Mouse (Mus musculus) embryonic facial prominence, embryonic 11.5 days (tissue): ENCODE results near the gene Rarg. TPM values are rescaled to one million over a fixed set of nuclear protein-coding genes. Genes with fewer than 3 reads are reported as not detected.

Source experiments
- ATAC-seq: fragments of 200-750 bp; cut with Nextera tagmentation; replicated peaks from 2 replicates; pipeline ENCODE4 v1.8.0; 2017; ENCODE audit warnings: low read depth; ENCODE audit not compliant: insufficient number of reproducible peaks, low FRiP score, low TSS enrichment
- DNase-seq: peaks from one replicate; pipeline ENCODE4 v3.0.0-alpha.2; 2015; ENCODE audit warnings: low spot score
- H3K27ac ChIP-seq: fragments of 300-500 bp; sonication (generic); replicated peaks from 2 replicates; pipeline ENCODE4 v1.5.1; 2014; ENCODE audit warnings: mild to moderate bottlenecking, low read depth, low read length, control low read depth
- H3K27me3 ChIP-seq: fragments of 300-500 bp; sonication (generic); 2 replicates; pipeline ENCODE4 v1.6.1; 2014; ENCODE audit warnings: mild to moderate bottlenecking, low read length, moderate library complexity, mixed read lengths; ENCODE audit not compliant: control insufficient read depth, insufficient read depth
- H3K36me3 ChIP-seq: fragments of 300-500 bp; sonication (generic); replicated peaks from 2 replicates; pipeline ENCODE4 v1.6.1; 2014; ENCODE audit warnings: low read depth, mild to moderate bottlenecking, low read length, moderate library complexity, mixed read lengths; ENCODE audit not compliant: control insufficient read depth, insufficient read depth
- H3K4me1 ChIP-seq: fragments of 300-500 bp; sonication (generic); 2 replicates; pipeline ENCODE4 v1.6.1; 2014; ENCODE audit warnings: low read length, mixed read lengths; ENCODE audit not compliant: control insufficient read depth, insufficient read depth
- H3K4me2 ChIP-seq: fragments of 300-500 bp; sonication (generic); 2 replicates; pipeline ENCODE4 v1.6.1; 2014; ENCODE audit warnings: low read depth, mild to moderate bottlenecking, control low read depth, low read length, moderate library complexity
- H3K4me3 ChIP-seq: fragments of 300-500 bp; sonication (generic); 2 replicates; pipeline ENCODE4 v1.5.1; 2014; ENCODE audit warnings: low read depth, low read length, control low read depth
- H3K9ac ChIP-seq: fragments of 300-500 bp; sonication (generic); replicated peaks from 2 replicates; pipeline ENCODE4 v1.6.1; 2014; ENCODE audit warnings: mild to moderate bottlenecking, control low read depth, low read length
- H3K9me3 ChIP-seq: fragments of 300-500 bp; sonication (generic); replicated peaks from 2 replicates; pipeline ENCODE4 v1.6.1; 2016; ENCODE audit warnings: mild to moderate bottlenecking, low read length, inconsistent platforms, mixed read lengths; ENCODE audit not compliant: control insufficient read depth
- WGBS: fragments of 180-500 bp; shearing (Covaris S2); extraction: QIAGEN DNeasy Blood & Tissue Kit; methylation state at CpG from one replicate; pipeline ENCODE4 v1.1.7; 2014; 5-methylcytosine and 5-hydroxymethylcytosine counted together
- polyA plus RNA-seq: library from polyadenylated mRNA; unstranded; fragments of >200 nt; fragmentation: Nextera tagmentation; extraction: Ambion mirVana; gene quantifications from 2 replicates; pipeline ENCODE4 v1.2.1, GENCODE M21; 2014

Rarg gene
- polyA plus RNA-seq, 1 experiment from 2014 or later = 68.1 TPM

DNA sequence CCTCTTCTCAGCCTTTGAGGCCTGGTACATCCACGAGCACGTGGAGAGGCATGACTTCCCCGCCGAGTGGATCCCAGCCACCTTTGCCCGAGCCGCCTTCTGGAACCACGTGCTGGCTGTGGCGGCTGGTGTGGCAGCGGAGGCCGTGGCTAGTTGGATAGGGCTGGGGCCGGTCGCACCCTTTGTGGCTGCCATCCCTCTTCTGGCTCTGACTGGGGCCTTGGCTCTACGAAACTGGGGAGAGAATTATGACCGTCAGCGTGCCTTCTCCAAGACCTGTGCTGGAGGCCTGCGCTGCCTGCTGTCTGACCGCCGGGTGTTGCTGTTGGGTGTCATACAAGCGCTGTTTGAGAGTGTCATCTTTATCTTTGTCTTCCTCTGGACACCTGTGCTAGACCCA is 23.3 kb upstream of the Rarg start:
- Histone ChIP-seq H3K27me3 (no peaks in the 10 kb centered on the region), H3K36me3 (no peaks in the 10 kb centered on the region; the same call in none of the 2 replicates), H3K4me3 (peak overlapping the region; percentile 90), H3K4me2 (no peak overlapping the region; the same call in 1 of the 2 replicates), H3K27ac (no peak overlapping the region), H3K9me3 (no peaks in the 10 kb centered on the region), H3K9ac (no peak overlapping the region), H3K4me1 (peaks cover 6% of the 10 kb centered on the region)
- DNase-seq (no peak), ATAC-seq (no peak)
- 92% methylated on average over 19 of the region's 19 CpGs for WGBS

DNA sequence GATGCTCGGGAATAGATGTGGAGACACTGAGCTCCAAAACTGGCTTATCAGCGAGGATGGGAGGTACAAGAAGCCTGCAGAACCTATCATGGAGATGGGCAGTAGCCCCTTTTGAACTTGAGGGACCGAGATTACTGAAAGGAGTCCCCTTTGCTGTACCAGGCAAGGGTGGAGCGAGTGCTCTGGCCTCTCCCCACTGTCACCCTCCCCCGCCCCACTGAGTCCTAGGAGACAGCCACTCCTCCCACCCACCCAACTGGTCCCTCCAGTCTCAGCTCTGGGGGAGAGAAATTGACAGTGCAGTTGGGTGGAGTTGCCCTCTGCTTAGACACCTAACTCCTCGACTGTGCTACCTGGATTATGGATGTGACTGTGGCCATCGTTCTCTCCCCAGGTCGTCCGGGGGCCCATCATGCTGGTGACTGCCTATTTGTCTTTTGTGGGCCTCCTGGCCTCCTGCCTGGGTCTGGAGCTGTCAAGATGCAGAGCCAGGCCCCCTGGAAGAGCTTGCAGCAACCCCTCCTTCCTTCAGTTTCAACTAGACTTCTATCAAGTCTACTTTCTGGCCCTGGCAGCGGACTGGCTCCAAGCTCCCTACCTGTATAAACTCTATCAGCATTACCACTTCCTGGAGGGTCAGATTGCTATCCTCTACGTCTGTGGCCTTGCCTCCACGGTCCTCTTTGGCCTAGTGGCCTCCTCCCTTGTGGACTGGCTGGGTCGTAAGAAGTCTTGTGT is 22.6 kb upstream of the Rarg start:
- H3K27ac ChIP-seq = peak overlapping the region; percentile 72; the same call in 1 of the 2 replicates
- peak overlapping the region; percentile 90 for H3K4me3 ChIP-seq
- 0 out of 2 replicates have a peak, but pooled peaks have one; percentile 25 for ATAC-seq
- peak overlapping the region; percentile 43 for H3K4me2 ChIP-seq
- 27% methylated on average over 13 of the region's 13 CpGs for WGBS
- DNase-seq = no peak
- no peaks in the 10 kb centered on the region for H3K9me3 ChIP-seq
- no peaks in the 10 kb centered on the region; the same call in none of the 2 replicates for H3K36me3 ChIP-seq
- no peaks in the 10 kb centered on the region for H3K27me3 ChIP-seq
- H3K9ac ChIP-seq = peak overlapping the region; percentile 84
- peaks cover 6% of the 10 kb centered on the region for H3K4me1 ChIP-seq

DNA sequence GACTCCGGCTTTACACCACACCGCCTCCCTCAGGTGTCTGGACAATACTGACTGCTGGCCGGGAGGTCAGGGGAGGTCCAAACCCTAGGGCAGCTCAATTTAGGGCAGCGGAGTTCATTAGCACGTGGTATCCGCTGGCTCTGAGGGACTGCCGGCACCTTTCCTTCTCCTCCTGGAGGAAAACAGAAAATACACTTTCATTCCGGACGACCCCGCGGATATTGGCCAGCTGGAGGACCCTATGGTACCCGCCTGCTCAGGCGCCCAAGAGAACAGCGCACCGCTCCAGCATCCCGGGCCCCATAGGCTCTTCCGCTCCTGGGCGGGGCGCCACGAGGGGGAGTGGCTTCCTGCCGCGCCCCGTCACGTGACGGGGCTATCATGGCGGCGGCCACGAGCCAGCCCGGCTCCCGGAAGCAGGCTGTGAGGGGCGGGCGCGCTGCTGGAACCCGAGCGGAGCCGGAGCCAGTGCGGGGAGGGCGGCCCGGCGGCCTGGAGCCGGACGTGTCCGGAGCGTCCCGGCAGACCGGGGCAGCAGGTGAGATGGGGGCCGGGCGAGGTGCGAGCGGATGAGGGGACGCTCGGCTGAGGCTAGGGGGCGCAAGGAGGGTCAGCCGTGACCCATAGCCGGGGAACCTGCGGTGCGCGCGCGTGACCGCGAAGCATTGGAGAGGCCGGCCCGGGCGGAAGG is 21.9 kb upstream of the Rarg start, which contains the start of gene Mfsd5:
TSS of gene Mfsd5 (plus strand) at position 363 of the 691 bp plus-strand sequence.
- under 1% methylated on average over 65 of the region's 65 CpGs for WGBS
- no peaks in the 10 kb centered on the region for H3K27me3 ChIP-seq
- peak; percentile 95 for ATAC-seq
- peaks cover 6% of the 10 kb centered on the region for H3K4me1 ChIP-seq
- H3K9ac ChIP-seq = peak within 1 kb of the TSS; percentile 84
- DNase-seq = peak; percentile 95
- H3K9me3 ChIP-seq = no peaks in the 10 kb centered on the region
- peak within 1 kb of the TSS; percentile 43 for H3K4me2 ChIP-seq
- H3K4me3 ChIP-seq = peak within 1 kb of the TSS; percentile 90
- peak within 1 kb of the TSS; percentile 76 for H3K27ac ChIP-seq
- no peaks in the 10 kb centered on the region; the same call in none of the 2 replicates for H3K36me3 ChIP-seq

DNA sequence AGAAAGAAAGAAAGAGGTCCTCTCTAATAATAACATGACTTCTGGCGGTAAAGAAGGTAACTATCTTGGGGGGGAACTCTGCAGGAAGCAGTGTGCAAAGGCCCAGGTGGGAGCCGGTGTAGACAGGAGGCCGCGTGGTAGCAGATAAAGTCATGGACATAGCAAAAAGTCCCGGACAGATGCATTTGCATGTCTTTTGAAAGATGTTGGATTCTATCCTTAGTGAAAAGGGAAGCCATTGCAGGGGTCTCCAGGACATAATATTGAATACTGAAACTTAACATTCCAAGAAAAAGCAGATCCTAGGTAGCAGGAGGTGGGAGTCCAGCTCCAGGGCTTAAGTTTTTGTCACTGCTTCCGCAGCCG is 21.4 kb upstream of the Rarg start:
- H3K4me3 ChIP-seq = peak overlapping the region; percentile 90
- peak overlapping the region; percentile 43 for H3K4me2 ChIP-seq
- H3K9ac ChIP-seq = peak overlapping the region; percentile 69
- DNase-seq (no peak), ATAC-seq (no peak; the same call in 1 of the 2 replicates)
- no peaks in the 10 kb centered on the region for H3K27me3 ChIP-seq
- WGBS = 34% methylated on average over 7 of the region's 7 CpGs
- H3K36me3 ChIP-seq = no peaks in the 10 kb centered on the region; the same call in none of the 2 replicates
- peak overlapping the region; percentile 76 for H3K27ac ChIP-seq
- no peaks in the 10 kb centered on the region for H3K9me3 ChIP-seq
- H3K4me1 ChIP-seq = peaks cover 6% of the 10 kb centered on the region

DNA sequence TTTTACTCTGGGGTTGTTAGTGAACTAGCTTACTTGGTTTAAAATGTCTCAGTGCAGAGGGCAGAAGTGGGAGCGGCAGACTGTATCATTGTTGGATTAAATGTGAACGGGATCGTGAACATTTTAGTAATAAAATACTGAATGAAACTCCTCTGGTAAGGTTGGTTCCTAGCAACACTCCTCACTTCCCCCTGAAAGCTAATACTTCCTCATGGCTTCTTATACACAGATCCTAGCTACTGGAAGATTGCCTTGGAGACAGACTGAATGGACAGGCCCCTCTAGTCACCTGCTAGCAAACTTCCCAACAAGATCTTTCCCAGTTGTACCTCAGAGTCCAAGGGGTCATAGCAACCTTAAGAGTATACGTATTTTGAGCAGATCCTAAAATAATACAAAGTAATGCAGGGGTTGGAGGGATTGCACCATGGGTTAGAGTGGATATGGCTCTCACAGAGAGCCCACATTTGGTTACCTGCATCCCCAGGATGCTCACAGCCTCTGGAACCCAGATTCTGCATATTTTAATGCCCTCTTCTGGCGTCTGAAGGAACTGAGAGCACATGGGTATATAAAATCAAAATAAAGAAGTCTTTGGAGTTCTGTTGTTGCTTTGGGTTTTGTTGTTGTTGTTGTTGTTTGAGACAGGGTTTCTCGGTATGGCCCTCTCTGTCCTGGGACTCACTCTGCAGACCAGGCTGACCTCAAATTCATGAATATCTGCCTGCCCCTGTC is 16.8 kb upstream of the Rarg start:
- Histone ChIP-seq H3K9ac (no peak overlapping the region), H3K36me3 (no peaks in the 10 kb centered on the region), H3K27ac (no peak overlapping the region), H3K4me1 (peaks cover 5% of the 10 kb centered on the region), H3K9me3 (no peaks in the 10 kb centered on the region), H3K4me2 (no peak overlapping the region), H3K27me3 (no peaks in the 10 kb centered on the region), H3K4me3 (no peak overlapping the region)
- DNase-seq = no peak
- no peak for ATAC-seq
- WGBS = 74% methylated on average over 6 of the region's 6 CpGs

DNA sequence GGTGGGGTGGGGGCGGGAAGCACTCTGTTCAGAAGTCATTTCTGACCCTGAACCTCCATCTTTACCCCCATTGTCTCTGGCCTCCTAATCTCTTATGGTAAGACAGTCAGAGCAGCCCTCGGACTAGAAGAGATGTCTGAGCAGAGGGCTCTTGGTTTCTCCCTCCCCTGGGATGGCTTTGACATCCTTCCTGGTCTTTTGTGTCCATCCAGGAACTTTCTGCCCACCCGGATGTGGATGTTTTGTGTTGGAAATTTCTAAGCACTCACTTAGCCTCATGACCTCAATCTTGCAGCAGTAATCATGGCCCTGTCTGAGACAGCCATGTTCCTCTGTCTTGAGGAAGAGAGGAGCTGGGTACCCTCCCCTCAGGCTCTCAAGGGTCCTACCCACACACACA is 14.1 kb upstream of the Rarg start:
- Histone ChIP-seq H3K27me3 (no peaks in the 10 kb centered on the region), H3K4me2 (peak overlapping the region; percentile 60; the same call in 1 of the 2 replicates), H3K4me1 (peaks cover 5% of the 10 kb centered on the region), H3K9ac (no peak overlapping the region), H3K9me3 (no peaks in the 10 kb centered on the region), H3K27ac (no peak overlapping the region), H3K36me3 (no peaks in the 10 kb centered on the region), H3K4me3 (no peak overlapping the region)
- 23% methylated on average over 3 of the region's 3 CpGs for WGBS
- DNase-seq (no peak), ATAC-seq (no peak)

DNA sequence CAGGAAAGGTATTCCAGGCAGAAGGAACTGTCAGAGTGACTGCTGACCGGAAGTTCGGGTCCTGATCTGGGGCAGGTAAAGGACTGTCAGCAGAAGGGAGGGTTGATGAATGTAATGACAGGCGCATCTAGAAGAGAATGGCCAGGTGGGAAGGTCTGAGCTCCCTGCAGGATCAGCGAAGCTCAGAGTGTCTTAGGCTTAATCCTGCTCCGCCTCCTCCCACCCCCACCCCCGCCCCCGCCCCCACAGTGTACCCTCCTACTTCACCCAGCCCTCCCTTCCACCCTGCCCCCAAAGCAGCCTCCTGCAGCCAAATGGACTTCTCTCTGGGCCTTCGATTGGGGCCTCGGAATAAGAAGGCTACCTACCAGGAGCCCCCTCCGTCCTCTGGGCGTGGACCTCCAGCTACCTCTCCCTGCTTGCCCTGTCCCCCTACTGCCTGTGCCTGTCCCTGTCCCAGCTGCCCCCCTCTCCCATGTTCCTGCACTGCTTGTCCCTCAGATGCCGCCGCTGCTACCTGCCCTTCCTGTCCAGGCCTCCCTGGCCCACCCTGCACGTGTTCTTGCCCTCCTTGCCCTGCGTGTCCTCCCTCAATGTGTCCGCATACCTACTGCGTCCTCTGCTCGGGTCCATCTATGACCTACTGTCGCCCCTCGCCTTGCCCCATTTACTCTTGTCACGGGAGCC is 13.1 kb upstream of the Rarg start, which contains the start of gene Gm9918:
TSS of gene Gm9918 (plus strand) at position 290 of the 687 bp plus-strand sequence.
- peaks cover 5% of the 10 kb centered on the region for H3K4me1 ChIP-seq
- DNase-seq = no peak
- no peaks in the 10 kb centered on the region for H3K36me3 ChIP-seq
- H3K27ac ChIP-seq = no peak within 1 kb of the TSS
- 0 out of 2 replicates have a peak, but pooled peaks have one; percentile 36 for ATAC-seq
- H3K27me3 ChIP-seq = no peaks in the 10 kb centered on the region
- H3K9me3 ChIP-seq = no peaks in the 10 kb centered on the region
- peak within 1 kb of the TSS; percentile 60 for H3K4me2 ChIP-seq
- 6% methylated on average over 21 of the region's 21 CpGs for WGBS
- peak within 1 kb of the TSS; percentile 13 for H3K9ac ChIP-seq
- H3K4me3 ChIP-seq = peak within 1 kb of the TSS; percentile 21
